Mouse (Mus musculus) midbrain, postnatal 0 days (tissue): ENCODE results near the gene Gm3448. TPM values are rescaled to one million over a fixed set of nuclear protein-coding genes. Genes with fewer than 3 reads are reported as not detected.
"Not testable (repeated sequence)": the region's sequence is repeated elsewhere in the genome, so short reads cannot be mapped to it uniquely, and the experiment has no call there.

ENCODE experiments used
- ATAC-seq: fragments of 200-750 bp; cut with Nextera tagmentation; 2 replicates; pipeline ENCODE4 v1.8.0; 2017; ENCODE audit warnings: moderate number of reproducible peaks, mild to moderate bottlenecking, moderate TSS enrichment, moderate library complexity; ENCODE audit not compliant: low FRiP score
- DNase-seq: peaks from one replicate; pipeline ENCODE4 v3.0.0-alpha.2; 2015; ENCODE audit warnings: low spot score
- H3K27ac ChIP-seq: fragments of 300-500 bp; sonication (generic); 2 replicates; pipeline ENCODE4 v1.5.1; 2014; ENCODE audit warnings: low read depth, mild to moderate bottlenecking, low read length, mixed read lengths
- H3K27me3 ChIP-seq: fragments of 300-500 bp; sonication (generic); 2 replicates; pipeline ENCODE4 v1.6.1; 2014; ENCODE audit warnings: low read length, control low read depth, mixed read lengths; ENCODE audit not compliant: insufficient read depth
- H3K36me3 ChIP-seq: fragments of 300-500 bp; sonication (generic); 2 replicates; pipeline ENCODE4 v1.6.1; 2014; ENCODE audit warnings: low read length, control low read depth, mixed read lengths; ENCODE audit not compliant: insufficient read depth
- H3K4me1 ChIP-seq: fragments of 300-500 bp; sonication (generic); 2 replicates; pipeline ENCODE4 v1.6.1; 2014; ENCODE audit warnings: mild to moderate bottlenecking, control low read depth, antibody characterized with exemption, low read length, mixed read lengths; ENCODE audit not compliant: insufficient read depth
- H3K4me2 ChIP-seq: fragments of 300-500 bp; sonication (generic); 2 replicates; pipeline ENCODE4 v1.6.1; 2014; ENCODE audit warnings: low read depth, mild to moderate bottlenecking, low read length, mixed read lengths; ENCODE audit not compliant: poor library complexity, severe bottlenecking
- H3K4me3 ChIP-seq: fragments of 300-500 bp; sonication (generic); 2 replicates; pipeline ENCODE4 v1.5.1; 2014; ENCODE audit warnings: low read depth, mild to moderate bottlenecking, low read length, moderate library complexity
- H3K9ac ChIP-seq: fragments of 300-500 bp; sonication (generic); replicated peaks from 2 replicates; pipeline ENCODE4 v1.6.1; 2014; ENCODE audit warnings: mild to moderate bottlenecking, low read length, moderate library complexity, mixed read lengths; ENCODE audit not compliant: poor library complexity, severe bottlenecking
- H3K9me3 ChIP-seq: fragments of 300-500 bp; sonication (generic); 2 replicates; pipeline ENCODE4 v1.6.1; 2016; ENCODE audit warnings: low read length, control low read depth
- WGBS: fragments of 180-500 bp; shearing (Covaris S2); extraction: QIAGEN DNeasy Blood & Tissue Kit; methylation state at CpG from one replicate; pipeline ENCODE4 v1.1.7; 2014; 5-methylcytosine and 5-hydroxymethylcytosine counted together
- polyA plus RNA-seq: library from polyadenylated mRNA; unstranded; fragments of >200 nt; fragmentation: Nextera tagmentation; extraction: Ambion mirVana; gene quantifications from 2 replicates; pipeline ENCODE4 v1.2.1, GENCODE M21; 2015
- total RNA-seq: library from RNA; depleted of rRNA; stranded (reverse); fragments of >200 nt; gene quantifications from 2 replicates; pipeline ENCODE4 v1.2.3, GENCODE M21; 2014

The Gm3448 gene
- total and polyA plus RNA-seq, 2 experiments from 2014 or later, result 0.99 to 3.1 TPM

DNA sequence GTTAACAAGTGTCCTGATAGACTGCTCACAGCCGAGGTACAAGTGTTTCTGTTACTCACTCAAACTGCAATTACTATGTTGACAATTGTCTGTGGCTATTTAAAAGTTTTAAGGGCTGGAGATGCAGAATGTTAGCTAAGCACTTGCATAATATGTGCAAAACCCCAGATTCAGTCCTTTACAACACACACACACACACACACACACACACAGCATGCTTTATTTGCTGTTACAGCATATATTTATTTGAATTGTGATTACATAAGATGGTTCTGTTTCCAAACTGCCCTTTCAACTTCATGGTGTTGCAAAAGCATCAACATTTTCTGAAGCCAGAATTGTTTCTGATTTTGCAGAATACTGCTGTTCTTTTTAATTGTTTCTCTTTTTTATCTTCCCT, 9.0 kb upstream of the Gm3448 start:
- ATAC-seq, H3K9ac ChIP-seq, H3K4me1 ChIP-seq, H3K36me3 ChIP-seq, H3K4me3 ChIP-seq, H3K27me3 ChIP-seq, H3K27ac ChIP-seq, H3K4me2 ChIP-seq, H3K9me3 ChIP-seq, DNase-seq: not testable (repeated sequence)
- WGBS, result no CpG with 5 or more reads among the region's 1 CpGs

DNA sequence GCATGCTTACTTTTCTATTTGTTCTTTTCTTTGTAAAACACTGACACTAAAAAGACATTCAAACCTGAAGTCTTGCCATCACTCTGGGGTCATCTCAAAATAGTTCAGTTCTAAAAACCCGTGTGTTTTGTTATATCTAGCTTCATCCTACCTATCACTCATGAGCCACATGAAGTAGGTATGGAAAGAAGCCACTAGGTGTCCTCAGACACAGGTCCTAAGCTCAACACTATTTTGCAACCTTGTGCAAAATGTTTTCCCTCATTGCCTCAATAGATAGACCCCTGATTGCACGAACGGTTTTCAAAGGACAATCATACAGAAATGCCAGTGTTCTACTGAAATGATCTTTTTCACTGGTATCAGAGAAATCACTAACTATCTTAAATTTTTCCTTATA, 882 bp downstream of the Gm3448 start:
- ATAC-seq, H3K36me3 ChIP-seq, H3K27me3 ChIP-seq, DNase-seq, H3K4me2 ChIP-seq, H3K27ac ChIP-seq, H3K4me1 ChIP-seq, H3K9me3 ChIP-seq, H3K9ac ChIP-seq, H3K4me3 ChIP-seq: not testable (repeated sequence)
- no CpG with 5 or more reads among the region's 3 CpGs for WGBS

DNA sequence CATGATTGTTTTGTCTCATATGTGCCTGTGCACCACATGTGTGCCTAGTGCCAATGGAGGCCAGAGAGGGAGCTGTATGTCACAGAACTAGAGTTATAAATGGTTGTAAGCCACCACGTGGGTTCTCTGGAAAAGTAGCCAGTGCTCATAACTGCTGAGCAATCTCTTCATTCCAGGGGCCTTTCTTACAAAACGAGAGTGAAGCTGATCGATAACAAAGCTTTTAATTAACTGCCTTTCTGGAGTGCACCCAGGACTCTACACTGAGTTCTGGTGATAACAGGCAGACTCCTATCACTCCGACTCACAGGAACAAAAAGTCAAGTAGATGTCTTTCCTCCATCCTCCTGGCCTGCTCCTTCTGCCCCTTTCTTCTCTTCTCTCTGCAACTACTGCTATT, 9.9 kb downstream of the Gm3448 start:
- no CpG with 5 or more reads among the region's 4 CpGs for WGBS
- not testable (repeated sequence) for H3K4me2 ChIP-seq, H3K27ac ChIP-seq, ATAC-seq, H3K4me3 ChIP-seq, DNase-seq, H3K4me1 ChIP-seq, H3K9me3 ChIP-seq, H3K27me3 ChIP-seq, H3K9ac ChIP-seq, H3K36me3 ChIP-seq

DNA sequence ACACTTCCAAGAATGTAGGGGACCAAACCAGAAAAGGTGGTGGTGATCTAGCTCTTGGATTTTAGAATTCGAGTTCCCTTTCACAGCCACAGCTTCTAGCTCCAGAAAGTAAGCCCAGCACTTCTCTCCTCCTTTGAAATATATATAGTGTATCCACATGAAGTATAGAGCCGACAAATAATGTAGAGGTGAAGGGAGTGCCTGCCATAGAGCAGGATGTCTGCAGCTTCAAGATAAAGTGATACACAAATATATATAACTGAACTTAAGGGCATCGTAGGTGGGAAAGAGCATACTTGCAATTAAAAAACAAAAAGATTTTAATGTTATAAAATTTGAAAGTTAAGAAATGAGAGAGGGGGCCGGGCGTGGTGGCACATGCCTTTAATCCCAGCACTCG, 15.8 kb downstream of the Gm3448 start:
- not testable (repeated sequence) for H3K36me3 ChIP-seq, ATAC-seq, H3K27me3 ChIP-seq, DNase-seq, H3K27ac ChIP-seq, H3K4me3 ChIP-seq, H3K4me2 ChIP-seq, H3K4me1 ChIP-seq, H3K9ac ChIP-seq, H3K9me3 ChIP-seq
- WGBS, result no CpG with 5 or more reads among the region's 6 CpGs

DNA sequence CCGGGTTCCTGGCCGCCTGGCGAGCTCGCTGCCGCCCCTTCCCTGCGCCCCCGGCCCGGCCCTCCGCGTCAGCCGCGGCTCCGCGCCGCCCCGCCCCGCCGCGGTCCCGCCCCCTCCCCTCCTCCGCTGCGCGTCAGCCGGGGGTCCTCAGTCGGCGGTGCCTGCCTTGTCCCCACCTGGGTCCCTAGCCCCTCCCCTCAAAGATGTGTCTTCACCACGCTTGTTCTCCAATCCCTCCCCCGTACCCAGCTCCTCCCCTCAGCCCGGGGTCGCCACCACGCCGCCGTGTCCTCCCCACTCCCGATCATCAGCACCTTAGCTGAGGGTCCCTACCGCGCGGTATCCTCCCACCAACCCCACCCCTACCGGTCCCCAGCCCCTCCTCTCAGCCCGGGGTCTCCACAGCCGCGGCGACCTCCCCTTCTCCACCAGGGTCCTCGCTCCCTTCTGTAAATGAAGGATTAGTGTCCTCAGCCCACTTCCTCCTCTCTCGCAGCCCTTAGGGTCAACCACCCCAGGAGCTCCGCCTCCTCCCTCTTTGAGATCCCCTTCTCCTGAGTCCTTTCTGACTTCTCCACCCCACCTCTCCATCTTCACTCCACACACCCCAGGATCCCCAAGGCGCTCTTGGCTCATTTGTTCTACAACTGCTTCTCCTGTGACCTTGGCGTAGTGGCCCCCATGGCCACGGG, 16.7 kb downstream of the Gm3448 start:
- no CpG with 5 or more reads among the region's 48 CpGs for WGBS
- H3K36me3 ChIP-seq, H3K4me3 ChIP-seq, H3K27ac ChIP-seq, H3K9ac ChIP-seq, H3K9me3 ChIP-seq, DNase-seq, H3K27me3 ChIP-seq, H3K4me1 ChIP-seq, H3K4me2 ChIP-seq: not testable (repeated sequence)
- ATAC-seq, result peak; percentile 88

DNA sequence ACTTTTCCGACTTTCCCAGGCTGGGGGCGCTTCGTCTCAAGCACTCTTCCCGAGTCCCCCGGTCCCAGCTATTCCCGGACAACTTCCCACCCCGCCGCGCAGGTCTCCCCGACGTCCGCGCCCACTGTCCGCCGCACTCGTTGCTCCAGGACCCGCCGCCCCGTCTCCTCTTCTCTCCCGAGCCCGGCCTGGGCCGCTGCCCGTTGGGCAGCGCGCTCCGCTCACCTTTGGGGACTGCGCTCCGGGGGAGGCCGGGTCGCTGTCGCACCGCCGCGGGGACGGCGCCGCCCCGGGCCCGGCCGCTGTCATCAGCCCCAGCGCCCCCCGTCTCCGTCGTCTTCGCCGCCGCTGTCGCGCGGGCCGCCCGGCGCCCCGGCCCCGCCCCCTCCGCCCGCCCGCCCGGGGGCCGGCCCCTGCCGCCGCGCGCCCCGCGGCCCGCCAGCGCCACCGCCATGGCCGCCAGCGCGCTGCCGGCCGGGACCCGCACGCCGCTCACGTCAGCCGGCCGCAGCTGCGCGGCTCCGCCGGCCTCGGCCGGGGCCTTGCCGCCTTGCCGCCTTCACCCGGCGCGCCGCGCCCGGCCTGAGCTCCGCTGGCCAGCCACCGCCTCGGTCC, 17.4 kb downstream of the Gm3448 start:
- not testable (repeated sequence) for H3K4me2 ChIP-seq, H3K27me3 ChIP-seq, H3K4me1 ChIP-seq, DNase-seq, H3K27ac ChIP-seq, H3K36me3 ChIP-seq, H3K9me3 ChIP-seq, H3K4me3 ChIP-seq, H3K9ac ChIP-seq
- peak; percentile 78 for ATAC-seq
- WGBS, result no CpG with 5 or more reads among the region's 97 CpGs

DNA sequence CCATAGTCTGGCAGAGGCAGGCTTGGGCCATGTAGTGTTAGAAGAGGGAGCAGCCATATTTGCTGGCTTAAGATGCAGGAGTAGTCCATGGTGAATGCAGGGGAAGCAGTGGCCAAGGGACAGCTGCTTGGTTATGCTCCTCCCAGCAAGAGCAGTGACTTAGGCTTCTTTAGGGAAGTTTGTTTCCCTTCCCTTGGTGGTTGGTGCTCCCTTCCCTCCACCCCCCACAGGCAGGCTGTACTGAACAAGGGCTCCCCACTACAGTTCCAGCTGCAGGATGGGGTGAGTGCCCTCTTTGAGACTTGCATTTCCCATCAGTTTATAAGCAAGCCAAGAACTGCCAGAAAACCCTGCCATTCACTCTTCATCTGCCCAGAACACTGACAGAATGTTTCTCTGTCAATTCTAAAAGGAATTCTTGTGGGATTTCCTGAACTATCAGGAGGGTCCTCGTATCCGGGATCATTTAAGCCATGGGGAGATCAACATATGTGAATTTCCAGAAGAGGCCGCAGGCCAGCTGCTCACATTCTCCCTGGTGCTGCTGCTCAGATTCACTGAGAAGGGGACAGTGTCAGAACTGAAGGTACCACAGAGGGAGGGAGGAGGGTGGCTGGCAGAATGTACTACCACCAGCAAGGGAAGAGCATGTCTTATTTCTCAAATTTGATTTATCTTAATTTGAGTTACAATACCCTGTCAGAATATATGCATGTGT, 19.7 kb downstream of the Gm3448 start:
- DNase-seq, H3K4me1 ChIP-seq, H3K9me3 ChIP-seq, ATAC-seq, H3K27me3 ChIP-seq, H3K27ac ChIP-seq, H3K4me3 ChIP-seq, H3K4me2 ChIP-seq, H3K36me3 ChIP-seq, H3K9ac ChIP-seq: not testable (repeated sequence)
- 67% methylated on average over 3 of the region's 3 CpGs for WGBS

DNA sequence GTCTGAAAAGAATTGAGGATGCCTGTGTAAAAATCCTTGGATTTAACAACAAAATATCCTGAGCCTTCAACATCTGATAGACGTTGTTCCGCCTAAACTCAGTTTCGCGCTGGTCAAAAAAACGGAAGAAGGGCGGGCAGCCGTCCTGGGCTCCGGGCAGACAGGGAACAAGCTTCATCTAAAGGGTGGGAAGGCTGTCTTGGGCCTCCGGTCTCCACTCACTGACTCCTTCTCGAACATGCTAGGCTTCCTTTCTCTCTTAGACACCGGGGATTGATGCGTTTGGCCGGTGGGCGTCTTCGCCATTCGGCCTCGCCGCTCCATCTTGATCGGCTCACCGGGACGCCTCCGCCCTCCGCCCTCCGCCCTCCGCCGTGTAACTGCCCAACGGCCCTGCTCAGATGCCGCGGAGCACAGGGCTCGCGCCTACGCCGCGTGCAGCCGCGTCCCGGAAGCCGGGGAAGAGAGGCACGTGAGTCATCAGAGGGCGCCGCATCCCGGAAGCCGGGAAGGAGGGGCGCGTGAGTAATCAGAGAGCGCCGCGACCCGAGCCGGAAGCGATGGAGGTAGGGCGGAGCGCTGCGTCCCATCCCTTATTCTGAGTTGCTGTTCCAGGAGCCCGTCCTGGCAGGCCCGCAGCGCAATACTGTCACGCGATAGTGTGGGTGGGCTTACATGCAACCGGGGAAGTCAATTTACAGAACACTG, 31.5 kb downstream of the Gm3448 start, which contains the start of gene Gm3435:
TSS of gene Gm3435 (plus strand) at position 471 of the 708 bp plus-strand sequence.
- not testable (repeated sequence) for DNase-seq, H3K9me3 ChIP-seq, H3K9ac ChIP-seq, H3K36me3 ChIP-seq, H3K27ac ChIP-seq, H3K4me3 ChIP-seq, H3K4me1 ChIP-seq, H3K27me3 ChIP-seq, H3K4me2 ChIP-seq
- ATAC-seq, result peak; percentile 99
- WGBS, result no CpG with 5 or more reads among the region's 60 CpGs
